17 mouse cellular contexts compared by ENCODE assay signal in genomic region chr5:35000323-35000722, GRCm38 (mm10). TPM values are rescaled to one million over a fixed set of nuclear protein-coding genes. Genes with fewer than 3 reads are reported as not detected.
"Had no signal": no experiment of that assay in that cellular context is flagged by ENCODE, and none has a peak within 500 bp of the region (broad histone marks: within the 10 kb centered on the region; RNA-seq: fewer than 3 reads in every experiment).

No protein-coding gene starts in this region.

- H3K27me3 ChIP-seq: liver, embryonic 12.5 days; neural tube, embryonic 12.5 days had no signal

- H3K4me3 ChIP-seq: liver, embryonic 12.5 days; midbrain, embryonic 10.5 days; neural tube, embryonic 12.5 days had no signal

- H3K9ac ChIP-seq: liver, embryonic 12.5 days; lung, embryonic 14.5 days; neural tube, embryonic 12.5 days had no signal

- H3K9me3 ChIP-seq: liver, embryonic 12.5 days; midbrain, embryonic 10.5 days; neural tube, embryonic 12.5 days had no signal

- H3K4me2 ChIP-seq: liver, embryonic 12.5 days; lung, embryonic 14.5 days; neural tube, embryonic 12.5 days had no signal

- H3K27ac ChIP-seq: kidney, postnatal 0 days; liver, embryonic 12.5 days; midbrain, embryonic 10.5 days; neural tube, embryonic 12.5 days had no signal

- DNase-seq: kidney, adult 8-10 months; kidney, postnatal 36 days; layer of hippocampus, adult 9-11 months; layer of hippocampus, postnatal 36 days; lung, embryonic 14.5 days; lung, postnatal 10 days; lung, postnatal 4 days; midbrain, embryonic 14.5 days; thymus, adult 18-20 months; thymus, postnatal 14 days had no signal

- ATAC-seq: liver, embryonic 12.5 days had no signal

RNA-seq across cellular contexts. Expression of gene Hgfac, which starts 41.0 kb away (rescaled TPM):
- total RNA-seq: monocyte, adult 5-6 weeks; neutrophil, adult 5-6 weeks had no signal

RNA-seq across cellular contexts. Expression of gene Dok7, which starts 56.2 kb away (rescaled TPM):
- total RNA-seq: megakaryocyte, adult 5-6 weeks; monocyte, adult 5-6 weeks; neutrophil, adult 5-6 weeks had no signal
- polyA plus RNA-seq: liver, embryonic 12.5 days had no signal
